8 mouse cellular contexts compared by ENCODE assay signal in genomic region chr4:130087293-130087692, GRCm38 (mm10). TPM values are rescaled to one million over a fixed set of nuclear protein-coding genes. Genes with fewer than 3 reads are reported as not detected.
DNase-seq lines count a peak whose midpoint lies in the region; ATAC-seq and TF ChIP-seq lines count a peak whose summit lies in the region.

No protein-coding gene starts in this region.

- H3K9me3 ChIP-seq in embryonic facial prominence, embryonic 10.5 days: no peaks in the 10 kb centered on the region
- no peaks in the 10 kb centered on the region for H3K9me3 ChIP-seq in kidney, embryonic 14.5 days (ENCODE audit: control insufficient read depth, low read length)
- H3K9me3 ChIP-seq in limb, embryonic 15.5 days: no peaks in the 10 kb centered on the region

- no peak overlapping the region for H3ac ChIP-seq in myocyte (ENCODE audit: control insufficient read depth, insufficient read length)

- no peak overlapping the region for H3K4me2 ChIP-seq in kidney, embryonic 14.5 days (replicated peaks; ENCODE audit: low read depth, low read length)
- H3K4me2 ChIP-seq in limb, embryonic 15.5 days: no peak overlapping the region
- H3K4me2 ChIP-seq in myocyte (ENCODE audit: low read depth): no peak overlapping the region

- H3K4me3 ChIP-seq in embryonic facial prominence, embryonic 10.5 days: no peak overlapping the region
- H3K4me3 ChIP-seq in kidney, embryonic 14.5 days (ENCODE audit: low read length): no peak overlapping the region
- H3K4me3 ChIP-seq in limb, embryonic 15.5 days: no peak overlapping the region
- no peak overlapping the region for H3K4me3 ChIP-seq in myocyte

- ATAC-seq in kidney, embryonic 14.5 days (ENCODE audit: low FRiP score, low TSS enrichment): peak; percentile 59
- no peak; the same call in 1 of the 2 replicates for ATAC-seq in limb, embryonic 15.5 days (ENCODE audit: insufficient number of reproducible peaks, low FRiP score, low TSS enrichment, low read depth)

- peaks cover 44% of the 10 kb centered on the region for H3K27me3 ChIP-seq in embryonic facial prominence, embryonic 10.5 days (replicated peaks; ENCODE audit: low read depth, poor library complexity, severe bottlenecking)
- no peaks in the 10 kb centered on the region; the same call in 1 of the 2 replicates for H3K27me3 ChIP-seq in kidney, embryonic 14.5 days (ENCODE audit: control insufficient read depth, insufficient read depth, low read length)
- H3K27me3 ChIP-seq in limb, embryonic 15.5 days: peaks cover 13% of the 10 kb centered on the region
- H3K27me3 ChIP-seq in myocyte (ENCODE audit: control insufficient read depth, insufficient read depth, insufficient read length): no peaks in the 10 kb centered on the region

- H3K36me3 ChIP-seq in embryonic facial prominence, embryonic 10.5 days (replicated peaks): no peaks in the 10 kb centered on the region
- H3K36me3 ChIP-seq in kidney, embryonic 14.5 days (ENCODE audit: control insufficient read depth, insufficient read depth, low read length): no peaks in the 10 kb centered on the region
- H3K36me3 ChIP-seq in limb, embryonic 15.5 days: peaks cover 40% of the 10 kb centered on the region
- H3K36me3 ChIP-seq in myocyte (ENCODE audit: control insufficient read depth, insufficient read depth): no peaks in the 10 kb centered on the region

- no peak for TF ChIP-seq POLR2A in myocyte (IDR thresholded peaks at IDR 0.05; ENCODE audit: insufficient read length, low read depth)

- H3K79me2 ChIP-seq in myocyte (ENCODE audit: control insufficient read depth, insufficient read depth): no peaks in the 10 kb centered on the region

- peaks cover 52% of the 10 kb centered on the region for H3K4me1 ChIP-seq in embryonic facial prominence, embryonic 10.5 days
- H3K4me1 ChIP-seq in kidney, embryonic 14.5 days (ENCODE audit: control insufficient read depth, insufficient read depth, low read length): peaks cover 8% of the 10 kb centered on the region; the same call in 1 of the 2 replicates
- H3K4me1 ChIP-seq in limb, embryonic 15.5 days: peaks cover 30% of the 10 kb centered on the region

- WGBS in embryonic facial prominence, embryonic 10.5 days: 10% methylated on average over 7 of the region's 7 CpGs
- 14% methylated on average over 7 of the region's 7 CpGs for WGBS in kidney, embryonic 14.5 days
- 16% methylated on average over 7 of the region's 7 CpGs for WGBS in limb, embryonic 15.5 days

- no peak overlapping the region for H3K27ac ChIP-seq in embryonic facial prominence, embryonic 10.5 days (replicated peaks)
- no peak overlapping the region for H3K27ac ChIP-seq in kidney, embryonic 14.5 days (ENCODE audit: low read depth, low read length)
- H3K27ac ChIP-seq in limb, embryonic 15.5 days: peak overlapping the region; percentile 43; the same call in 1 of the 2 replicates

- no peak overlapping the region for H3K9ac ChIP-seq in kidney, embryonic 14.5 days (ENCODE audit: low read depth, low read length)
- no peak overlapping the region for H3K9ac ChIP-seq in limb, embryonic 15.5 days

- peak; percentile 90 for DNase-seq in 3T3-L1 (ENCODE audit: low read depth, low spot score)
- DNase-seq in adrenal gland, postnatal 14 days: peak; percentile 93
- DNase-seq in embryonic facial prominence, embryonic 10.5 days (ENCODE audit: low spot score): peak; percentile 90
- DNase-seq in heart, adult 8-10 months (ENCODE audit: low spot score): peak; percentile 91
- peak; percentile 70 to 72 for DNase-seq in spleen, postnatal 36 days (ENCODE audit: low spot score in 2 of 2)

TF ChIP-seq in myocyte, 11 proteins besides CTCF, POLR2A, EP300 and RAD21:
- TF ChIP-seq E2F4 (IDR thresholded peaks at IDR 0.05; ENCODE audit: insufficient read depth) (no peak), CEBPB (IDR thresholded peaks at IDR 0.05; ENCODE audit: insufficient read depth, poor library complexity, severe bottlenecking) (0 out of 2 replicates have a peak, but pooled peaks have one; percentile 12)

RNA-seq across cellular contexts. Expression of gene Pef1, which starts 15.1 kb away (rescaled TPM):
- total RNA-seq in adrenal gland, postnatal 14 days (2021): 55.1 and 56.9 TPM in 2 replicates
- 69.2 and 73.2 TPM in 2 replicates for polyA plus RNA-seq in embryonic facial prominence, embryonic 10.5 days (2016; fragmentation: Nextera tagmentation; extraction: Ambion mirVana)
- total RNA-seq in heart, adult 8-10 months (2022): 10 to 100 TPM; 31.1 to 42.7 (median 38.2) TPM
- 77.3 and 85.9 TPM in 2 replicates for polyA plus RNA-seq in kidney, embryonic 14.5 days (2014; fragmentation: Nextera tagmentation; extraction: Ambion mirVana)
- polyA plus RNA-seq in limb, embryonic 15.5 days (2015; fragmentation: Nextera tagmentation; extraction: Ambion mirVana): 68.1 and 75.1 TPM in 2 replicates
- 62.4 TPM for polyA plus RNA-seq in myocyte (2012; fragmentation: generic; extraction: Trizol)

RNA-seq across cellular contexts. Expression of gene Col16a1, which starts 39.7 kb away (rescaled TPM):
- total RNA-seq in adrenal gland, postnatal 14 days (2021): 20.0 and 21.3 TPM in 2 replicates
- 4.7 and 7.2 TPM in 2 replicates for polyA plus RNA-seq in embryonic facial prominence, embryonic 10.5 days (2016; fragmentation: Nextera tagmentation; extraction: Ambion mirVana)
- total RNA-seq in heart, adult 8-10 months (2022): 1 to 10 TPM; 3.6 to 8.0 (median 4.8) TPM
- polyA plus RNA-seq in kidney, embryonic 14.5 days (2014; fragmentation: Nextera tagmentation; extraction: Ambion mirVana): 27.6 and 28.1 TPM in 2 replicates
- 175 and 199 TPM in 2 replicates for polyA plus RNA-seq in limb, embryonic 15.5 days (2015; fragmentation: Nextera tagmentation; extraction: Ambion mirVana)
- 13.9 TPM for polyA plus RNA-seq in myocyte (2012; fragmentation: generic; extraction: Trizol)

RNA-seq across cellular contexts. Expression of gene Hcrtr1, which starts 51.9 kb away (rescaled TPM):
- total RNA-seq in adrenal gland, postnatal 14 days (2021): 0.48 and 0.90 TPM in 2 replicates
- 0.21 and 0.41 TPM in 2 replicates for polyA plus RNA-seq in embryonic facial prominence, embryonic 10.5 days (2016; fragmentation: Nextera tagmentation; extraction: Ambion mirVana)
- not detected for total RNA-seq in heart, adult 8-10 months (2022)
- polyA plus RNA-seq in kidney, embryonic 14.5 days (2014; fragmentation: Nextera tagmentation; extraction: Ambion mirVana): not detected in 2 replicates
- polyA plus RNA-seq in limb, embryonic 15.5 days (2015; fragmentation: Nextera tagmentation; extraction: Ambion mirVana): 0.10 and 0.12 TPM in 2 replicates
- not detected for polyA plus RNA-seq in myocyte (2012; fragmentation: generic; extraction: Trizol)
